Mouse (Mus musculus): ENCODE results near the gene Esrra. TPM values are rescaled to one million over a fixed set of nuclear protein-coding genes. Genes with fewer than 3 reads are reported as not detected.

Gene Esrra
- total RNA-seq, 1 experiment from 2014 or later = 37.9 TPM

- peak; percentile 75 for ATAC-seq (ENCODE audit: extremely low read depth, insufficient number of reproducible peaks, low FRiP score, poor library complexity, severe bottlenecking)
Measured at GRCm38 (mm10) chr19:6942249-6942691, 20.7 kb upstream of the Esrra start, which contains the start of gene Gpr137. Gene Gpr137 (minus strand): TSS chr19:6942480.

GRCm38 (mm10) chr19:6941372-6942248, 20.0 kb upstream of the Esrra start, which contains the start of gene Bad:
Gene Bad (plus strand): TSS chr19:6941861.
- ATAC-seq (ENCODE audit: extremely low read depth, insufficient number of reproducible peaks, low FRiP score, poor library complexity, severe bottlenecking) = peak; percentile 74

GRCm38 (mm10) chr19:6940396-6941351, 19.1 kb upstream of the Esrra start:
- ATAC-seq (ENCODE audit: extremely low read depth, insufficient number of reproducible peaks, low FRiP score, poor library complexity, severe bottlenecking) = no peak

- no peak for ATAC-seq (ENCODE audit: extremely low read depth, insufficient number of reproducible peaks, low FRiP score, poor library complexity, severe bottlenecking)
Measured at GRCm38 (mm10) chr19:6939106-6940002, 17.7 kb upstream of the Esrra start.

- ATAC-seq (ENCODE audit: extremely low read depth, insufficient number of reproducible peaks, low FRiP score, poor library complexity, severe bottlenecking) = no peak
Measured at GRCm38 (mm10) chr19:6937541-6938465, 16.2 kb upstream of the Esrra start.

- ATAC-seq (ENCODE audit: extremely low read depth, insufficient number of reproducible peaks, low FRiP score, poor library complexity, severe bottlenecking) = no peak
Measured at GRCm38 (mm10) chr19:6936299-6936698, 14.7 kb upstream of the Esrra start.

GRCm38 (mm10) chr19:6934195-6934977, 12.8 kb upstream of the Esrra start, which contains the start of gene Kcnk4:
Gene Kcnk4 (minus strand): TSS chr19:6934515.
- ATAC-seq (ENCODE audit: extremely low read depth, insufficient number of reproducible peaks, low FRiP score, poor library complexity, severe bottlenecking) = no peak

- ATAC-seq (ENCODE audit: extremely low read depth, insufficient number of reproducible peaks, low FRiP score, poor library complexity, severe bottlenecking) = peak; percentile 27
Measured at GRCm38 (mm10) chr19:6933436-6934194, 12.0 kb upstream of the Esrra start.

GRCm38 (mm10) chr19:6933102-6933435, 11.5 kb upstream of the Esrra start:
- no peak for ATAC-seq (ENCODE audit: extremely low read depth, insufficient number of reproducible peaks, low FRiP score, poor library complexity, severe bottlenecking)

- no peak for ATAC-seq (ENCODE audit: extremely low read depth, insufficient number of reproducible peaks, low FRiP score, poor library complexity, severe bottlenecking)
Measured at GRCm38 (mm10) chr19:6932018-6932417, 10.4 kb upstream of the Esrra start.

GRCm38 (mm10) chr19:6931002-6931401, 9.4 kb upstream of the Esrra start:
- ATAC-seq (ENCODE audit: extremely low read depth, insufficient number of reproducible peaks, low FRiP score, poor library complexity, severe bottlenecking) = no peak

GRCm38 (mm10) chr19:6928080-6928479, 6.5 kb upstream of the Esrra start:
- ATAC-seq (ENCODE audit: extremely low read depth, insufficient number of reproducible peaks, low FRiP score, poor library complexity, severe bottlenecking) = no peak

- ATAC-seq (ENCODE audit: extremely low read depth, insufficient number of reproducible peaks, low FRiP score, poor library complexity, severe bottlenecking) = no peak
Measured at GRCm38 (mm10) chr19:6926559-6927255, 5.1 kb upstream of the Esrra start.

GRCm38 (mm10) chr19:6925611-6926329, 4.2 kb upstream of the Esrra start:
- ATAC-seq (ENCODE audit: extremely low read depth, insufficient number of reproducible peaks, low FRiP score, poor library complexity, severe bottlenecking) = no peak

- ATAC-seq (ENCODE audit: extremely low read depth, insufficient number of reproducible peaks, low FRiP score, poor library complexity, severe bottlenecking) = no peak
Measured at GRCm38 (mm10) chr19:6925307-6925573, 3.6 kb upstream of the Esrra start, which contains the start of gene Catsperz. Gene Catsperz (minus strand): TSS chr19:6925380.
